Mouse (Mus musculus): Measurements from ENCODE around the gene Dad1.

DNA sequence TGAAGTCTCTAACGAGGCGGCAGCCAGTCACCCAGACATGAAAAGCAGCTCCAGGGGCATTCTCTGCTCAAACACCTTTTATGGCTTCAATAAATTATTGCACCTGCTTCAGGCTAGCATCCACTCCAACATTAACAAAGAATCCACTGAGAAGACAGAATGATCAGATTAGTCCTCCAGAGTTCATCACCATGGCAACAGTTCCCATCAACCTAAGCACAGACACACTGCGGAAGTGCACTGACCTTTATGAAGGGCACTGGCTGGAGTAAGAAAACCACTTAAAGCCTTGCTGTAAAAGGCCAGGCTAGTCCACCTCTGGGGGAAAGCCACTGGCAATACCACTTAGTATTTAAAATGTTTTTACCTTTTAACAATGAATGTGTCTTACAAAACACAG lies 9.7 kb downstream of the Dad1 start:
- no peak for TF ChIP-seq CTCF (conservative IDR thresholded peaks at IDR 0.05; ENCODE audit: low read length)
- no peak for TF ChIP-seq NANOG (IDR thresholded peaks at IDR 0.05; ENCODE audit: borderline replicate concordance, low read length)
- TF ChIP-seq POU5F1 (IDR thresholded peaks at IDR 0.05; ENCODE audit: borderline replicate concordance, low read length), result no peak
